Comparison of ENCODE assay signal across 13 mouse cellular contexts in the genomic region with DNA sequence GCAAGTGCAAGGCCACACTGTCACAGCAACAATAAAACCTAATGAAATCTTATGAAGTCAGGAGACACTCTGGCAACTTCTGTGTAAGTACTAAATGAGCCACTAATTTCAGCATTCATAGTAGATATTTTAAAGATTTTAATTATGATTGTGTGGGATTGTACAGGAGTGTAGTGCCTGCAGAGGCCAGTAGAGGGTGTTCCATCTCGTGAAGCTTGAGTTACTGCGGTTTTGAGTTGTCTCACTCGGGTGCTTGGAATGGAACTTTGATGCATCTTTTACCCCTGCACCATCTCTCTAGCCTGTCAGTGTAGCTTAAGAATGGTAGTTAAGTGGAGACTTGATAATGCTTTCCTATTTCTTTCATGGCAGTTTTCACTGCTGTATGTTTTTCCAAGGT. TPM values are rescaled to one million over a fixed set of nuclear protein-coding genes. Genes with fewer than 3 reads are reported as not detected.
A peak's percentile ranks its signal among the peaks of the same experiment; 100 is the strongest.
DNase-seq lines count a peak whose midpoint lies in the region; ATAC-seq and TF ChIP-seq lines count a peak whose summit lies in the region.
"Had no signal": no experiment of that assay in that cellular context is flagged by ENCODE, and none has a peak within 500 bp of the region (broad histone marks: within the 10 kb centered on the region; RNA-seq: fewer than 3 reads in every experiment).

No protein-coding gene starts in this region.

- no peak overlapping the region for H3K27ac ChIP-seq in layer of hippocampus, adult 2 months

- TF ChIP-seq CTCF in layer of hippocampus, adult 2 months (conservative IDR thresholded peaks at IDR 0.05) = peak; percentile 66

- intact Hi-C loops in left cerebral cortex, postnatal 10 days (cut with DNase I) = no loop called here

- H3K4me3 ChIP-seq in layer of hippocampus, adult 2 months = no peak overlapping the region

- no peak for ATAC-seq in cerebellum, adult (ENCODE audit: insufficient number of reproducible peaks, low FRiP score, low TSS enrichment)

- DNase-seq in layer of hippocampus, adult 2 months (ENCODE audit: low spot score in 2 of 2) = no peak
- no peak for DNase-seq in layer of hippocampus, postnatal 10 days (ENCODE audit: low spot score in 2 of 2)
- DNase-seq in 416B (ENCODE audit: low read depth) = peak; percentile 45
- peak; percentile 49 for DNase-seq in CD4-positive, CD25-positive, alpha-beta regulatory T cell, adult 2 months (ENCODE audit: low read depth, low spot score)
- DNase-seq in T-cell, adult 2 months (ENCODE audit: low spot score) = peak; percentile 12
- DNase-seq in cerebellum, adult 11-12 months = no peak
- DNase-seq in left cerebral cortex, postnatal 10 days (ENCODE audit: extremely low spot score in 1 of 2, low spot score in 2 of 2) = no peak
- DNase-seq: adrenal gland, postnatal 36 days; cerebellum, adult 18-20 months; heart, postnatal 36 days; lung, adult 2 months; right cerebral cortex, postnatal 4 days had no signal

RNA-seq across cellular contexts. Expression of a gene that starts 11.7 kb away (rescaled TPM):
- 10 to 100 TPM; 35.6 to 39.5 TPM for total RNA-seq in layer of hippocampus, adult 2 months (2021)
- total RNA-seq in layer of hippocampus, postnatal 10 days (2021) = 10 to 100 TPM; 41.3 to 43.4 TPM
- total RNA-seq in left cerebral cortex, postnatal 10 days (2021) = 10 to 100 TPM; 43.2 to 47.4 TPM

RNA-seq across cellular contexts. Expression of a gene that starts 43.4 kb away (rescaled TPM):
- total RNA-seq in layer of hippocampus, adult 2 months (2021) = 10 to 100 TPM; 26.3 to 26.5 TPM
- 10 to 100 TPM; 23.8 to 25.7 TPM for total RNA-seq in layer of hippocampus, postnatal 10 days (2021)
- total RNA-seq in left cerebral cortex, postnatal 10 days (2021) = 10 to 100 TPM; 26.7 to 27.1 TPM

RNA-seq across cellular contexts. Expression of a gene that starts 43.8 kb away (rescaled TPM):
- total RNA-seq in layer of hippocampus, adult 2 months (2021) = 10 to 100 TPM; 30.2 to 31.4 TPM
- total RNA-seq in layer of hippocampus, postnatal 10 days (2021) = 10 to 100 TPM; 31.2 to 33.3 TPM
- total RNA-seq in left cerebral cortex, postnatal 10 days (2021) = 10 to 100 TPM; 27.1 to 33.0 TPM

Comparison
In these comparisons a context has a peak if more than half of its experiments do, and no peak if none do; other contexts are left out.
1. DNase-seq: peak in 416B (single experiment), CD4-positive, CD25-positive, alpha-beta regulatory T cell, adult 2 months (single experiment) and T-cell, adult 2 months (single experiment); none in layer of hippocampus, adult 2 months (0 of 2), layer of hippocampus, postnatal 10 days (0 of 2), cerebellum, adult 11-12 months (single experiment) and left cerebral cortex, postnatal 10 days (0 of 2).